Comparison of ENCODE assay signal across 8 mouse cellular contexts in genomic region chr11:78246318-78247011, GRCm38 (mm10). TPM values are rescaled to one million over a fixed set of nuclear protein-coding genes. Genes with fewer than 3 reads are reported as not detected.
DNase-seq lines count a peak whose midpoint lies in the region; ATAC-seq and TF ChIP-seq lines count a peak whose summit lies in the region.

No protein-coding gene starts in this region.

- H3K4me2 ChIP-seq in lung, embryonic 15.5 days, result peak overlapping the region; percentile 69
- peak overlapping the region; percentile 75 for H3K4me2 ChIP-seq in neural tube, embryonic 15.5 days

- DNase-seq in lung, postnatal 25 days (ENCODE audit: low spot score), result no peak
- DNase-seq in limb, embryonic 10.5 days (ENCODE audit: low spot score), result no peak
- DNase-seq in adrenal gland, adult 2 months, result no peak
- no peak for DNase-seq in urinary bladder, postnatal 10 days (ENCODE audit: low spot score)
- no peak for DNase-seq in kidney, postnatal 36 days

- ATAC-seq in lung, embryonic 15.5 days (ENCODE audit: borderline replicate concordance, extremely low read depth, low FRiP score, low TSS enrichment), result no peak
- no peak for ATAC-seq in neural tube, embryonic 15.5 days (ENCODE audit: low FRiP score)

- TF ChIP-seq CTCF in embryonic fibroblast, embryonic 13.5 days (IDR thresholded peaks at IDR 0.05; ENCODE audit: borderline replicate concordance, insufficient read depth, low read length), result no peak

- no peaks in the 10 kb centered on the region for H3K27me3 ChIP-seq in lung, embryonic 15.5 days
- H3K27me3 ChIP-seq in limb, embryonic 10.5 days (ENCODE audit: low read depth, poor library complexity, severe bottlenecking), result no peaks in the 10 kb centered on the region
- no peaks in the 10 kb centered on the region for H3K27me3 ChIP-seq in neural tube, embryonic 15.5 days (replicated peaks)

- H3K9me3 ChIP-seq in lung, embryonic 15.5 days, result no peaks in the 10 kb centered on the region
- H3K9me3 ChIP-seq in limb, embryonic 10.5 days (replicated peaks), result no peaks in the 10 kb centered on the region
- H3K9me3 ChIP-seq in neural tube, embryonic 15.5 days (replicated peaks), result no peaks in the 10 kb centered on the region

- 19% methylated on average over 7 of the region's 7 CpGs for WGBS in lung, embryonic 15.5 days
- 45% methylated on average over 7 of the region's 7 CpGs for WGBS in limb, embryonic 10.5 days
- WGBS in neural tube, embryonic 15.5 days, result 54% methylated on average over 7 of the region's 7 CpGs

- peak overlapping the region; percentile 90 for H3K4me3 ChIP-seq in lung, embryonic 15.5 days
- peak overlapping the region; percentile 78 for H3K4me3 ChIP-seq in embryonic fibroblast, embryonic 13.5 days (ENCODE audit: insufficient read depth, low read length)
- H3K4me3 ChIP-seq in limb, embryonic 10.5 days, result peak overlapping the region; percentile 96
- H3K4me3 ChIP-seq in neural tube, embryonic 15.5 days (replicated peaks), result peak overlapping the region; percentile 92

- H3K4me1 ChIP-seq in lung, embryonic 15.5 days, result peaks cover 33% of the 10 kb centered on the region
- peaks cover 2% of the 10 kb centered on the region; the same call in 1 of the 2 replicates for H3K4me1 ChIP-seq in embryonic fibroblast, embryonic 13.5 days (ENCODE audit: control insufficient read depth, insufficient read depth, low read length)
- peaks cover 21% of the 10 kb centered on the region for H3K4me1 ChIP-seq in limb, embryonic 10.5 days
- H3K4me1 ChIP-seq in neural tube, embryonic 15.5 days, result peaks cover 58% of the 10 kb centered on the region

- no peak for TF ChIP-seq POLR2A in embryonic fibroblast, embryonic 13.5 days (IDR thresholded peaks at IDR 0.05; ENCODE audit: low read depth, low read length)

- H3K9ac ChIP-seq in lung, embryonic 15.5 days, result peak overlapping the region; percentile 90
- H3K9ac ChIP-seq in neural tube, embryonic 15.5 days (replicated peaks), result peak overlapping the region; percentile 94

- H3K36me3 ChIP-seq in lung, embryonic 15.5 days, result peaks cover 8% of the 10 kb centered on the region
- H3K36me3 ChIP-seq in limb, embryonic 10.5 days, result peaks cover 26% of the 10 kb centered on the region
- peaks cover 7% of the 10 kb centered on the region for H3K36me3 ChIP-seq in neural tube, embryonic 15.5 days

- H3K27ac ChIP-seq in lung, embryonic 15.5 days, result peak overlapping the region; percentile 97
- no peak overlapping the region for H3K27ac ChIP-seq in embryonic fibroblast, embryonic 13.5 days (ENCODE audit: insufficient read depth, low read length)
- H3K27ac ChIP-seq in limb, embryonic 10.5 days, result peak overlapping the region; percentile 88; the same call in 1 of the 2 replicates
- H3K27ac ChIP-seq in neural tube, embryonic 15.5 days (replicated peaks), result peak overlapping the region; percentile 99

RNA-seq across cellular contexts. Expression of gene Supt6, which starts 0.7 kb away (rescaled TPM):
- polyA plus RNA-seq in lung, embryonic 15.5 days (2015; fragmentation: Nextera tagmentation; extraction: Ambion mirVana), result 23.7 and 25.5 TPM in 2 replicates
- polyA plus RNA-seq in embryonic fibroblast, embryonic 13.5 days (2011; ENCODE audit: insufficient read length, low read depth, missing spikeins), result 56.1 and 57.8 TPM in 2 replicates
- polyA plus RNA-seq in limb, embryonic 10.5 days (2016; fragmentation: Nextera tagmentation; extraction: Ambion mirVana), result 38.2 and 41.6 TPM in 2 replicates
- 22.9 and 25.1 TPM in 2 replicates for polyA plus RNA-seq in neural tube, embryonic 15.5 days (2015; fragmentation: Nextera tagmentation; extraction: Ambion mirVana)
- total RNA-seq in adrenal gland, adult 2 months (2021), result 10 to 100 TPM; 57.5 to 76.7 TPM
- polyA plus RNA-seq in adrenal gland, adult 2 months (2012; rRNA removed), result 23.2 and 31.3 TPM in 2 replicates

RNA-seq across cellular contexts. Expression of gene Sdf2, which starts 0.9 kb away (rescaled TPM):
- 79.9 and 84.1 TPM in 2 replicates for polyA plus RNA-seq in lung, embryonic 15.5 days (2015; fragmentation: Nextera tagmentation; extraction: Ambion mirVana)
- polyA plus RNA-seq in embryonic fibroblast, embryonic 13.5 days (2011; ENCODE audit: insufficient read length, low read depth, missing spikeins), result 65.4 and 67.3 TPM in 2 replicates
- 40.9 and 43.8 TPM in 2 replicates for polyA plus RNA-seq in limb, embryonic 10.5 days (2016; fragmentation: Nextera tagmentation; extraction: Ambion mirVana)
- 93.2 and 97.1 TPM in 2 replicates for polyA plus RNA-seq in neural tube, embryonic 15.5 days (2015; fragmentation: Nextera tagmentation; extraction: Ambion mirVana)
- 100 to 1,000 TPM; 104 to 111 TPM for total RNA-seq in adrenal gland, adult 2 months (2021)
- 89.7 and 103 TPM in 2 replicates for polyA plus RNA-seq in adrenal gland, adult 2 months (2012; rRNA removed)

RNA-seq across cellular contexts. Expression of gene 2610507B11Rik, which starts 15.1 kb away (rescaled TPM):
- 71.1 and 75.9 TPM in 2 replicates for polyA plus RNA-seq in lung, embryonic 15.5 days (2015; fragmentation: Nextera tagmentation; extraction: Ambion mirVana)
- 81.8 and 86.7 TPM in 2 replicates for polyA plus RNA-seq in embryonic fibroblast, embryonic 13.5 days (2011; ENCODE audit: insufficient read length, low read depth, missing spikeins)
- polyA plus RNA-seq in limb, embryonic 10.5 days (2016; fragmentation: Nextera tagmentation; extraction: Ambion mirVana), result 63.6 and 68.9 TPM in 2 replicates
- polyA plus RNA-seq in neural tube, embryonic 15.5 days (2015; fragmentation: Nextera tagmentation; extraction: Ambion mirVana), result 56.5 and 65.2 TPM in 2 replicates
- 100 to 1,000 TPM; 165 to 168 TPM for total RNA-seq in adrenal gland, adult 2 months (2021)
- polyA plus RNA-seq in adrenal gland, adult 2 months (2012; rRNA removed), result 80.0 and 91.9 TPM in 2 replicates

RNA-seq across cellular contexts. Expression of gene BC030499, which starts 44.2 kb away (rescaled TPM):
- 0.10 and 0.25 TPM in 2 replicates for polyA plus RNA-seq in lung, embryonic 15.5 days (2015; fragmentation: Nextera tagmentation; extraction: Ambion mirVana)
- 0.45 and 0.63 TPM in 2 replicates for polyA plus RNA-seq in embryonic fibroblast, embryonic 13.5 days (2011; ENCODE audit: insufficient read length, low read depth, missing spikeins)
- polyA plus RNA-seq in limb, embryonic 10.5 days (2016; fragmentation: Nextera tagmentation; extraction: Ambion mirVana), result 0.31 TPM in 2 replicates
- 0.40 and 0.42 TPM in 2 replicates for polyA plus RNA-seq in neural tube, embryonic 15.5 days (2015; fragmentation: Nextera tagmentation; extraction: Ambion mirVana)
- total RNA-seq in adrenal gland, adult 2 months (2021), result under 1 TPM in 1 of 2 experiments, not detected in 1; 0.61 TPM
- polyA plus RNA-seq in adrenal gland, adult 2 months (2012; rRNA removed), result 0.07 and 0.08 TPM in 2 replicates

RNA-seq across cellular contexts. Expression of gene Proca1, which starts 53.3 kb away (rescaled TPM):
- polyA plus RNA-seq in lung, embryonic 15.5 days (2015; fragmentation: Nextera tagmentation; extraction: Ambion mirVana), result 4.4 and 4.7 TPM in 2 replicates
- polyA plus RNA-seq in embryonic fibroblast, embryonic 13.5 days (2011; ENCODE audit: insufficient read length, low read depth, missing spikeins), result 0.92 and 1.7 TPM in 2 replicates
- polyA plus RNA-seq in limb, embryonic 10.5 days (2016; fragmentation: Nextera tagmentation; extraction: Ambion mirVana), result 0.88 and 1.6 TPM in 2 replicates
- 3.3 and 4.8 TPM in 2 replicates for polyA plus RNA-seq in neural tube, embryonic 15.5 days (2015; fragmentation: Nextera tagmentation; extraction: Ambion mirVana)
- total RNA-seq in adrenal gland, adult 2 months (2021), result 10 to 100 TPM; 20.5 to 24.4 TPM
- polyA plus RNA-seq in adrenal gland, adult 2 months (2012; rRNA removed), result 1.2 and 1.6 TPM in 2 replicates
